Mouse (Mus musculus) gastrocnemius, postnatal 10 days (tissue): Measurements from ENCODE around the gene Aatf. TPM values are rescaled to one million over a fixed set of nuclear protein-coding genes. Genes with fewer than 3 reads are reported as not detected.
A peak's percentile ranks its signal among the peaks of the same experiment; 100 is the strongest.

Source experiments
- DNase-seq: peaks from one replicate; pipeline ENCODE4 v3.0.0; 2021; ENCODE audit warnings: mixed read lengths
- total RNA-seq, 2 experiments: library from RNA; stranded (reverse); gene quantifications; 2 replicates each; pipeline ENCODE4 v1.2.3; 2021

Gene Aatf
- total RNA-seq, 2 experiments from 2014 or later: 13.0 to 15.7 TPM

DNA sequence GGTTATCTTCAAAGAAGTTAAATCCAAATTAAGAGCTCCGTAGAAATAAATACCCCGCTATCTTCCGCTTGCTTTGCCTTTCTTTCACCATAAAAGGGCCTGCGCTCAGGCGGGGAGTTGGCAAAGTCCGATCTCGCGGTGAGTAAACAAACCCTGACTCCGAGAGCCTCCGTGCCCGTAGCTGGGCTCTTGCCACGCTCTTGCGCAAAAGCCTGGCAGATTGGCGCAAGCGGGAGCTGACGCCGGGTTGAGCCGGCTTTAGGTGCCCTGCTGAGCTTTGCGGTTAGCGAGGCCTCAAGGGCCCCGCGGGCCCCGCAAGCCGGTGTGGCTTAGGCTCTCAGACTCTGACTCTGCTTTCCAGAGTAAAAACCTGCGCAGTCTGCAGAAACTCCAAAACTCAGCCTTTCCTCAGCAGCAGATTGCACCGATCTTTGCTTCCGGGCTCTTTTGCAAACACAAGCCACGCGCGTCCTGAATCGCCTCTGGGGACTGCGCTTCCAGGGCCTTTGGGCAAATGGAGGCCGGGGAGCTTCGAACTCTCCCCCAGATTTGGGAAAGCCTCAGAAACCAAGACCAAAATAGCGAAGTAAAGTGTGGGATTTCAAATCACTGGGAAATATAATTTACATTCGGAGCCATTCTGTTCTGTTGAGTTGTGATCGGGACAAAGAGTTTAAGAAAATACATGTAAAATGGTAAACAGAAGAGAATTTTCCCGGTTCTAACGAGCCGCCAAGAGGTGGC lies 9.4 kb upstream of the Aatf start:
- DNase-seq: peak; percentile 57

DNA sequence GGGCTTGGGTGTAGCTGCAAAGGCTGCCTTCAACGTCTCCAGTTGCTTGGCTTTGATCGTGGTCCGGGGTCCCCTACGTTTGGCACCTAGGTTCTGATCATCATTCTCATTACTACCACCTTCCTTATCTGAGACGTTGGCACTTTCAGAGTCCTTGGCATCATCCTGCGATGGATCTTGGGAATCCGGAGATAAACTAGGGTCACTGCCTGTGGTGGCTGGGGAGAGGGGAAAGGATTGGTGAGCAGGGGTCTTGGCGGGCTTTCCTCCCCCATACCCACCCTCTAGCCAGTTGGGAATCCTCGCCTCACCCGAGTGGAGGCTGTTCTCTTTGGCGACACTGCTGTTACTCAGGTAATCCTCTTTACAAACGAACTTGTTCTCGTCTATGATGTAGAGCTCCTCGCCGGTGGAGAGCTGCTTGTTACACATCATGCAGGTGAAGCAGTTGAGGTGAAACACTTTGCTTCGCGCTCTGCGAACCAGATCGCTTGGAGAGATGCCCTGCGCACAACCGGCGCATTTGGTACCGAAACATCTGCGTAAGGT lies 8.5 kb upstream of the Aatf start:
- DNase-seq: no peak

DNA sequence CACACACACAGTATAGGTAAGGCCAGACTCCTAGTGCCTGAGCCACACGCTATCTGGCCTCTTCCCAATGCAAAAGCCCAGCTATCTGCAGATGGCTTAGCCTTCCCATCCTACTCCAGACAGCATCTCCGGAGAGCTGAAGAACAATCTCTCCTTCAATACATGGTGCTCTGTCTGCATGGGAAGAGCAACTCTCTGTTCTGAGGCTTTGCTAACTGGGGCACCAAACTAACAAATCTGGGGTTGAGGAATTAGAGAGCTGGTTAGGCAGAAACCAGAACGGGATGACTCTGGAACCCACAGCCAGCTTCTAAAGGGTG lies 7.7 kb upstream of the Aatf start:
- DNase-seq: no peak

DNA sequence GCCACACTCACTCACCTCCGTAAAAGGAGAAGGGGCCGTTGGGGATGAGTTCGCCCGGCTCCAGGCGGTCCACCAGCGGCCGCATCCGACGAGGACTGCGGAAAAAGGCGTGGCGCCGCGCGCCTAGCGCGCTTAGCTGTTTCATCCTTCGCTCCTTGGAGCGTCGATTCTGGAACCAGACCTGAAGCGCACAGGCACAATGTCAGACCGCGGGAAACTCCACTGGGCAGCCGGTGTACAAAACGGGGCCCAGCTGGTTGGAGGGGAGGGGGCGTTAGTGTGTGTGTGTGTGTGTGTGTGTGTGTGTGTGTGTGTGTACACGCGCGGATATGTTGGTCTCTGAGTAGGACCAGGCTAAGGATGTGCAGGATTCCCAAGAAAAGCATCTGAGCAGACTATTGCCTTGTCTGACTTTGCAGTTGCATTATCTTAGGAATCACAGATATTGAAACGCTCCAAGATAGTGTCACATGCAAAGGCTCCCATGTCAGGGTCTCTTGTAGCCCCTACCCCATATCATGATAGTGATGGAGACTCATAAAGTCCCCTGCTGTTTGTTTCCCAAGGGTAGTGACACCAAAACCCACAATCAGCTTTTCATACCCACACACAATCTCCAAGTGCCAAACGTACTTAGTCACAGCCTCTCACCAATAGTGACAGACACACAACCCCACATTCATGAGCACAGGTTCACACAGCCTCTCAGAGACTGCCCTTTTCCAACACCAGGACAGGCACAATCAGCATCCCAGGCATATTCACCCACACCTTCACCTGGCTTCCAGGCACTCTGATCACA lies 7.1 kb upstream of the Aatf start:
- DNase-seq: no peak

DNA sequence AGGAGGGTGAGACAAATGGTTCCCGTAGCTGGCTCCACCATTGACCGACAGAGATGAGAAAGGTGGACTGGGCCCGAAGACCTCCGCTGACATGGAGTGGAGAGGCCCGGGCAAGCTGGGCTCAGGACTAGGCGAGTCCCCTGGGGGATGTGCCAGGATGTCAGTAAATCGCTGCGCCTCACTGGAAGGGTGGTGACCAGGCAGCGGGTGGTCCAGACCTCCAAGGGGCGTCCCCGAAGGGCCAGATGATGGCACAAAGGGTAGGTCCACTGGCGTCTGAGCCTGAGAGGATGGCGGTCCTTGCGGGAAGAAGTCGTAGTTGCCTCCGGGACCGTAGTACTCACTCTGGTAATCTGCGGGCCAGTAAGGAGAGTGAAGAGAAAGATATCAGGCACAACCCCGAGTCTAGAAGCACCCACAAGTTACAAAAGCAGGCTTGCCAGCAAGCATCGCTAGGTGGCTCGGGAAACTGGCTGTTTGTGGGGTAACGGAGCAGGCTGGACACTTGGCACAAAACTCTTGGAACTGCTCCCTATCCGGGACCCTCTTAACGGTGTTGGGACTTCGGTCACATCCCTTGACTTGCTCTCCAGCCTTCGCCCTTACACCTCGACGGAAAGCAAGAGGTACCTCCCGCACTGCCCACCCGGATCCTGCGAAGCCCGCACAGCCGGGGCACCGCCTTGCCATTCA lies 6.4 kb upstream of the Aatf start:
- DNase-seq: no peak

DNA sequence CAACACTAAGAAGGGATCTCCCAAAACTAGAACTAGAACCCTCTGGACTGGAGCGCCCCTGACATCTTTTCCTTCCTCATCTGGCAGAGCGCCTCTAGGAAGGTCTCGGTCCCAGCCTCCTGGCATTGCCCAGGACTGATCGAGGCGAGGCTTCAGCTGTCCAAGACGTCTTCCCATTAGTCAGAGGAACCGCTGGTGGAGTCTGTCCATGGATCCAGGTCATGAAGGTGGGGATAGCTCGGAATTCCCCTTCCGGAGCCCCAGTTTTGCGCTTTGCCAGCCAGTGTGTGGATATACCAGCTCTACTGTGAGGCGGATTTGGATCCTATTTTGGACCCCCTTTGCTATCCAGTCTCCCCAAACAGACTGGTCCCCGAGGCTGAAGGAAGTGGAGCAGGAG lies 5.7 kb upstream of the Aatf start:
- no peak for DNase-seq

DNA sequence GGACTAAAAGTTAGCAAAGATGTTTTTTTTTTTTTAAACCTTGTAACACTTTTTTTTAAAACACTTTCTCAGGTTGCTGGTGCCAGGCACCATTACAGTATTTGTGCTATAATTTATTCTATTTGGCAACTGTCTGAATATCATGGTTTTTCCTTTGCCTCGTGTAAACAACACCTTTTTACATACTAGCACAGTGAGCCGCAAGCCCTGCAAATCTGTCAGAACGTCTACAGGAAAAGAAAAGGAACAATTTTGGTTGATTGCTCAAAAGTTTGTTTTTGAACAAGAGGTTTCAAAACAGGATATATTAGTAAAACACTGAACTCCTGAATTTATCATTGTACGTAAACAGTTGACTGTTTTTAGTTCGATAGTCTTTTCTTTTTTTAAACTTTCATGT lies 4.9 kb upstream of the Aatf start:
- DNase-seq: no peak

DNA sequence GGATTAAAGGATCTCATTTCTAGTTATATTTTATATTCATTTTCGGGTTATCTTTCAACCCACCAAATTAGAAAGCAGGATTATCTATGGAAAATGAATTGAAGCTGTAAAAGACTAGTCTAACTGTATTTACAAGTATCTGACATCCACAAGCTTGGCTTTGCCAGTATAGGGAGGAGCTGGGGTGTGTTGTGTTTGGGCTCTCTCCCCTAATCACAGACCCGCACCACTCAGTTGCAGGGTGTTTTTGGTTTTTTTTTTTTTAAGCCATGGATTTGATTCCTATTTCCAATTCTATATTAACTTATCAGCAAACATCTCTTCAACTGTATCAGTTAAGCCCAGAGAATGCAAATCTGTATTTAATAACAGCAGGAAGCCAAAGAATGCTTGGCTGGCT lies 4.1 kb upstream of the Aatf start:
- no peak for DNase-seq

DNA sequence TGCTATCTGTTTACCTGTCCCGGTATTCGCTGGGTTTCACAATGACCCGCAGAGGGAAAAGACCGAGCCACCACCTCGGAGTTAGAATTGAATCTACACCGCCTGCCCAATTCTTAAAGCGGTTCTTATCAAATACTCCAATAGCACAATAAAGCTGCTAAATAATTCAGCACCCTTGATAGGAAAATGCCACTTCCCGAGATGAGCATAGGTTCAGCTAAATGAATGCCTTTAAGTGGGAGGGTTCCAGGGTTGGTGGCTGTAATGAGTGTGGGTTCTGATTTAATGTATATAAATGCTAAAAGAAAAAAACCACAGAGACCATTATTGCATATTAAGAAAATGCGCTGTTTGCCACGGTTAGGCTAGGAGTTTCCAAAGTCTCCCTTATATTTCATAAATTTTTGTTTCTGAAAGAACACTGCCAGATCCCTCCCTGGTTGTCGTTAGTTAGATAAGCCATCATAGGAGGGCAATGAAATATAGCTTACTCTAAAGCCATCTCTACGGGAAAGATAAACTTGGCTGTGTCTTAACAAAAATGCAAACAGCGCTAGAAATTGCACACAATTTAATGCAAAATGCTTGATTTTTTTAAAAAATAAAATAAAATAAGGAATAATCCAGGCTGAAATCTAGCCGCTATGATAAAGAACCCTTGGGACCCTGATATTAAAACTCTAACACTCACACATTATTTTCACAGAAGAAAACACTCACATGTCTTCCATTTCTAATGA lies 3.3 kb upstream of the Aatf start:
- DNase-seq: no peak

DNA sequence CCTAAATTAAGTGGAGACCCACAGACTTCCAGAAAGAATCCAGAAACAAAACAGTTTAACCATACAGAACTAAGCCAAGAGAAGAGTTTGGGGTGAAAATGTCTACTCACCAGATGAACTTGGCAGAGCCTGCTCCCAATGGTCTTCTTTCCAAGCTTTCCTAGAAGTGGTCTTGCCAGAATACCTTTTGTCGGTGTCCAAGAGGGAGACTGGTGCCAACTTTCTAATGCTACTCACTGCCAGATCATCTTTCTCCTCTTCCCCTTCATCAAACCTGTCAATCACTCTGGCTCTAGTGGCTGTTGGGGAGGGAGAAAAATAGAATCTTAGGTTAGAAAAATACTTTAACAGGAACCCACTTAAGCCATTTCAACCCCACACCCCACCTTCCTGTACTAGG lies 1.3 kb downstream of the Aatf start:
- DNase-seq: no peak

DNA sequence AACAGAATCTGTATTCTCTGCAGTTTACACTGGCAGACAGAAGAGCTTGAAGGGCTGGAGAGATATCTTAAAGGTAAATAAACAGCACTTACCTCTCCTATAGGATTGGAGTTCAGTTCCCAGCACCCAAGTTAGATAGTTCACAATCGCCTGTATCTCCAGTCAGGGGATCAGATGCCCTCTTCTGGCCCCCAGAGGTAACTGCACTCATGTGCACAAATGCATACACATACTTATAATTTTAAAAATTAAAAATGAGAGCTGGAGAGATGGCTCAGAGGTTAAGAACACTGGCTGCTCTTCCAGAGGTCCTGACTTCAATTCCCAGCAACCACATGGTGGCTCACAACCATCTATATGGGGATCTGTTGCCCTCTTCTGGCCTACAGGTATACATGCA lies 9.0 kb downstream of the Aatf start:
- DNase-seq: no peak

DNA sequence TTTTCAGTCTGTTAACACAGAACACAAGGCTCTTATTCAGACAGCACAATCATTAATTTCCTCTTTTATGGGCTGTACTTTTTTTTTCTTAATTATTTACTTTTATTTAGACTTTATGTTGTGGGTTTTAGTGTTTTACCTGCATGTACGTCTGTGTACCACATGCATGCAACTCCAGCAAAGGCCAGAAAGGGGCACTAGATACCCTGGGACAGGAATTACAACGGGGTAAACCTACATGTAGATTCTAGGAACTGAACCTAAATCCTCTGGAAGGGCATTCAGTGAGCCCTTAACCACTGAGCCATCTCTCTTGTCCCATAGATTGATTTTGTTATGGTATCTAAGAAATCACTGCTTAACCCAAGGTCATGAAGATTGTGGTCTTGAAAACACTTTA lies 15.4 kb downstream of the Aatf start:
- no peak for DNase-seq

DNA sequence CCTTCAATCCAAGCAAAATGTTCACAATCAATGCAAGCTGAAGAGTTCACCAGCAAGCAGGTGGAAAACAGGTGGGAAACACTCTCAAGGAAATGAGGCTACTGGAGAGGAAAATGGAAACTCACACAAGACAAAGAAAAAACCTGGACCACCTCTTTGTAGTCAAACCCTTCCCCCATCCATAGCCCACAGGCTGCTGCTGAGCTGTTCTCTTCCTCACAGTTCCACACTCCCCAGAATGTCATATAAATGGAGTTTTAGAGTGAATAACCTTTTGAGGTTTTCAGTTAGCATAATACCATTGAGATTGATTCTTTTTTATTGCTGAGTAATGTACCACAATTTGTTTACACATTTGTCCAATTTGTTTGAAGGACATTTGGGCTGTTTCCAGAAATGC lies 16.4 kb downstream of the Aatf start:
- no peak for DNase-seq

DNA sequence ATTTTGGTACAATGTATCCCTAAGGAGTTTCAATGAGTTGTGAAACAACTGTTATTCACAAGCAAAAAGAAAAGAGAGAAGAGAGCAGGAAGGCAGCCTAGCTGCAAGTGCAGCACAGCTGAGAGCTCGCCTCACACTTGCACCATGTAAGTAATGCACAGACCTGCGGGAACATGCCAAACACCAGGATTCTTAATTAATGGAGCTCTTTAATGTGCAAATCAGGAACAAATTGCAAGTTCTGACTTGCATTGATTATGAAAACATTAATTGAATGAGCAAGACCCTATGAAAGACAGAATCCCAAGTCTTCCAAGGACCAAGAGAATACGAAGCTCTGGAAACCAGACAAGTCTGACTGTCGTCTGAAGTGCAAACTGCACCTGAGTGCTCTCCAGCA lies 17.5 kb downstream of the Aatf start:
- no peak for DNase-seq

DNA sequence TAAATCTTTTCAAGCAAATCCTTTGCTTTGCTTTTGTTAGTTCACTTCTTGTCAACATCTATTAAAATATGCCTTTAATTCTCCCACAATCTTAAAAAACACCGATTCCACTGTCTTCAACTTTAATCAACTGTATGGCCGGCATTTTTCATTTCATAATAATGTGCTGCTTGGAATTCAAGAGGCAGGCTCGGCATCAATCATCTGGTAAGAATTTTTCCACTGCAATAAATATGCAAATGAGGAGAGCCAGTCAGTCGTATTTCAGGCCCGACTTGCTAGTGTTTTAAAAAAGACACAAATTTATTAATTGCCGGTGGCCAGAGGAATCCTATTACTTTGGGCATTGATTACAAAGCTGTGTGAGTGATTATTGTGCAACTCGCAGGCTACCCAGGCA lies 31.7 kb downstream of the Aatf start:
- DNase-seq: no peak

DNA sequence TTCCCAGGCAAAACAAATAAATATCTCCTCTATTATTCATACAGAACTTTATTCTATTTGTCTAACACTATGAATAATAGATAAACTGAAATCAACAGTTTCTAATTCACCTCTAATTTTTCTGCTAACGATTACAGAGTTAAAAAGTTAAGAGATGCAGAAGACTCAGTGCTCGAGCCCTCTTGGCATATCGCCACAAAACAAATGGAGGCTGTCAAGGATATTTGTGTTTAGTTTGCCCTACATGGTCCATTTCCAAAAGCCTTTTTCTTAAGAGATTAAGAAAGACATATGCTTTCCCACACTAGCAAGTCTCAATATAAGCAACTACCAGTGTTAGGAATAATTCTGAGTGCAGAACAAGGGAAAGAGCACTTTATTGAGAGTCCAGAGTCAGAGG lies 32.9 kb downstream of the Aatf start:
- no peak for DNase-seq

DNA sequence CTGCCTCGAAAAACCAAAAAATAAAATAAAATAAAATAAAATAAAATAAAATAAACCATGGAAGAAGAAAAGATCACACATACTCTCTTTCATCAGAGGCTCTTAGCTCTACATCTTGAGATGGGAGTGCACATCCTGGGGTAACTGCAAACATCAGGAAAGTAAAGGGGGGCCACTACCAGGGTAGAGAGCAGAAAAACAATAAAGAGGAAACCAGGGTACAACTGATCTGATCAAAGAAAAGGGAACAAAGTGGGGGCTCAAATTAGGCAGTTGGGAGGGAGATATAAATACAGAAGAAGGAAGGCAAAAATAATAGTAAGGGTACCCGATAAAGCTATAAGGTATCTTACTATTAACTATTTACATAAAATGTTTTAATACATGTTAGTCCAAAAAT lies 36.7 kb downstream of the Aatf start:
- no peak for DNase-seq

DNA sequence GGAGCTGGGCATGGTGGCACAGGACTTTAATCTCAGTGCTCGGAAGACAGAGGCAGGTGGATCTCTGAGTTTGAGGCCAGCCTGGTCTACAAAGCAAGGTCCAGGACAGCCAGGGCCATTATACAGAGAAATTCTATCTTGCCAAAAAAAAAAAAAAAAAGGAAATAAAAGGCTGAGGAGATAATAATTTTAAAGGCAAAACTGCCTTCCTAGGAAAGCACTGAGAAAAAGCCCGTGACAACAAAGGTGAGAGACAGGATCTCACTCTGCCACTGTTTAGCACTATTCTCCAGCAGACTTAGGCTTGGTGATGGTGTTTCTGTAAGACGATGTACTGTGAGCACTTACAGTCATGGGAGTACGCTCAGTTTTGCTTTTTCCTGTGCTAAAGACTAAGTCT lies 37.3 kb downstream of the Aatf start:
- no peak for DNase-seq

DNA sequence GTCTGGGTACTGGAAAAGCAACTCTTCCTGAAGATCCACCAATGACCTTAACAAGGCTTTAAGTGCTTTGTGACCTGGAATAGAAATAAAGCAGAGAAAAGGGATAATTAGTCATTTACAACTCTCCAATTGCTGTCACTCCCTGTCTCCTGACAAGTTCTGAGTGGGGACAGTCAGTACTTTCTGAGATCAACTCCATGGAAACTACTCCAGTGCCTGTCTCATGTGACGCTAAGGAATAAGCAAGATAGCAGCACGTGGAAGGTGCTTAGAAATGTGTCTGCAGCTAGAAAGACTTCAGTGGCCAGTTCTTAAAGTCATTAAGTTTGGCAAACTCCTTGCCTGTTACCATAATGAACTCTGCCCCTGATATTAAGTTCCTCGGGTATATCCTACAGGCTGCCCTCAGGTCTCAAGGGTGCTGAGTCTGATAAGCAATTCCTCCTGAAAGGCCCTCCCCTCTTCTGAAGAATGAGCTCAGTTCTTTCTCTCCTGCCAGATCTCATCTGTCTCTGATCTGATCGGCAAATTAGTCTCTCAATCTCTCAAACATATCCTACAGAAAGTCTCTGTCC lies 40.1 kb downstream of the Aatf start:
- no peak for DNase-seq

DNA sequence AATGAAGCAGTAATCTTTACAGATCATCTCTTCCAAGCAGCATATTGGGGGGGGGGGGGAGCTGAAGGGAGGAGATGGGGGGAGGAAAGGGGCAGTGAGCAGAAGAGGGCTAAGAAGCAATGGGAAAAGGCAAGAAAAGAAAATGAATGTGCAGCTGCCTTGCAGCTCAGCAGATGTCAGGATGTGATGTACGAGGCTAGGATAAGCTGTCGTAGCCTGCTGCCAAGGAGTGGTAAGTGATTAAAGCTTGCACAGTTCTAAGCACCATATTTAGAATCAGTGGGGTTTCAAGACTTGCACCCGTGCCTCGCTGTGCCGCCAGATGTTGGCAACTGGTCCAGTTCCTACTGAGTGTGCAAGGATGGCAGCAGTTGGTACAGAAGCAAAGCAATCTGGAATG lies 48.8 kb downstream of the Aatf start:
- no peak for DNase-seq

DNA sequence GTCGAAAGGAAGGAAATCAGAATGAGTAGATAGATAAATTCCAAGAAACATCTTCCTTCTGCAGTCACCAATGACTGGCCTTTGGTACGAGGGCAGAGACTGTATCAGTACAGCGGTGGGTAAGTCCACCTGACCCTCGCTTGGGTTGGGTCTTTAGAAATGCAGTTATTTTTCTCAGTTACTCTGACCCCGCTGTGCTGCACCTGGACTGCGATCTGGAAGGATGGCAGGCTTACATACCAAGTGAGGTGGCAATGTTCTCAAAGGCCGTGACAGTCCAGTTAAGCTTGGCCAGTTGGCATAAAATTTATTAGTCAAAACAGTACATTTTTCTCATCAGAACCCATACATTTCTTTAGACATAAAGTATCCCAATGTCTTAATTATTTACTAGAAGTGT lies 59.4 kb downstream of the Aatf start:
- DNase-seq: no peak
